Mouse (Mus musculus) sigmoid colon, adult 10 weeks (tissue): ENCODE results near the gene Adgrb3. TPM values are rescaled to one million over a fixed set of nuclear protein-coding genes. Genes with fewer than 3 reads are reported as not detected.

Experiments used
- polyA plus RNA-seq: library from polyadenylated mRNA; stranded (reverse); fragments of 350-450 nt; fragmentation: Illumina TruSeq; extraction: RNeasy Lipid Tissue Mini Kit (QIAGEN cat#74804); gene quantifications from one replicate; pipeline ENCODE4 v1.2.3, GENCODE M21; 2014; ENCODE audit warnings: low read depth, low replicate concordance

The Adgrb3 gene
- 1.5 TPM for polyA plus RNA-seq

DNA sequence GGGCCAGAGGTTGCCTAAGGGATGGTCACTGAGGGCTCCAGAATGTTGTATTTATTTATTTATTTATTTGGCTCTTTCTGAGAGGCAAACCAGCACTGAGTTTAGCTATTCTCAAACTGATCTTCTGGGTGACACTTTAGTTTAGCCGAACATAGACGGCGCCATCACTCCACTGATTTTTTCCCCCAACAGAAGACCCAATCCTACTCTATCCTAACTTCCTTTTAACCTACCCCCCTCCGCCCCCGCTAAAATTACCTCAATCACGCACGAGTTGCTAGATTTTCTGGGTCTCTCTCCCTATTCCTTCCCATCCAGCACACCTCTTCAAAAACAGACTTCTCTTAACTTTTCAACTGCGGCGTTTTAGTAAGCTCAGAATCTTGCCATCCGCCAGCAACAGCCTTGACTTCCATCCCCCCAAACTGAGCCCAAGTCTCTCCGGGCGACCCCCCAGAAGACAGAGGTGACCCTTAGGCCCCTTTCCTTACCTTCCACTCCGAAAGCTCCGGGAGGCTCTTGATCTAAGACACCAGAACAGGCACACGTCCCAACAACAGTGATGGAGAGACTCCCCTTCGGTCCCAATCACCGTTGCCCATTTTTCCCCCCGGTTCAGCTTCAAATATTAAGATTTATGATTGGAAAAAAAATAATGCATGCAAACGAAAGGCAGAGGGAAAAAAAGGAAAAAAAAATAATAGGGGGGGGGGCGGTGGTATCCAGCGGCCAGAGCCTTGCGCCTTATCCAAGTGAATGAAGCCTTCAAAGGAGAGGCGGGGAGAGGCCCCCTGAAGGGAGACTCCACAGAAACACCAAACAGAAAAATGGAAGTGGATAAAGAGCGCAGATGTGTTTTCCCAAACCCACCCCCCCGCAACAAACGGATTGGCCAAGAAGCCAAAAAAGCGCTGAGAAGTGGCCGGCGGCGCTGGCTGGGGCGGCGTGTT lies at the start of gene Adgrb3:
Adgrb3 (minus strand) TSS at position 737 of the 950 bp plus-strand sequence.

